Mouse (Mus musculus) kidney, adult 9 months (tissue): ENCODE results near the gene Col11a2.
A peak's percentile ranks its signal among the peaks of the same experiment; 100 is the strongest.

Source experiments
- DNase-seq: peaks from one replicate; pipeline ENCODE4 v3.0.0; 2022

The Col11a2 gene

GRCm38 (mm10) chr17:34072091-34072490 is 32.9 kb downstream of the Col11a2 start:
- no peak for DNase-seq

GRCm38 (mm10) chr17:34075271-34075670 is 36.0 kb downstream of the Col11a2 start:
- DNase-seq, result peak; percentile 80

- DNase-seq, result peak; percentile 81
These were observed 38.3 kb downstream of the Col11a2 start for GRCm38 (mm10) chr17:34077549-34077948.

- no peak for DNase-seq
These were observed 38.9 kb downstream of the Col11a2 start for GRCm38 (mm10) chr17:34078148-34078547.

GRCm38 (mm10) chr17:34079002-34079401 is 39.8 kb downstream of the Col11a2 start:
- no peak for DNase-seq

- peak; percentile 71 for DNase-seq
These were observed 40.4 kb downstream of the Col11a2 start for GRCm38 (mm10) chr17:34079621-34080020.

- no peak for DNase-seq
These were observed 43.9 kb downstream of the Col11a2 start for GRCm38 (mm10) chr17:34083104-34083503.

GRCm38 (mm10) chr17:34087386-34087785 is 48.1 kb downstream of the Col11a2 start:
- DNase-seq, result no peak

- DNase-seq, result no peak
These were observed 48.9 kb downstream of the Col11a2 start for GRCm38 (mm10) chr17:34088124-34088523.

GRCm38 (mm10) chr17:34090923-34091322 is 51.7 kb downstream of the Col11a2 start:
- DNase-seq, result no peak

GRCm38 (mm10) chr17:34092197-34092875 is 53.1 kb downstream of the Col11a2 start, which contains the start of gene H2-Oa:
Gene H2-Oa, plus strand, starts transcription at chr17:34092340.
- no peak for DNase-seq

GRCm38 (mm10) chr17:34093199-34093874 is 54.1 kb downstream of the Col11a2 start:
- no peak for DNase-seq

- DNase-seq, result no peak
These were observed 55.2 kb downstream of the Col11a2 start for GRCm38 (mm10) chr17:34094283-34095035.

GRCm38 (mm10) chr17:34096497-34097010 is 57.3 kb downstream of the Col11a2 start:
- no peak for DNase-seq

GRCm38 (mm10) chr17:34097272-34097671 is 58.0 kb downstream of the Col11a2 start:
- DNase-seq, result no peak

GRCm38 (mm10) chr17:34098709-34099479 is 59.7 kb downstream of the Col11a2 start:
- no peak for DNase-seq

- DNase-seq, result peak; percentile 64
These were observed 60.3 kb downstream of the Col11a2 start for GRCm38 (mm10) chr17:34099531-34099930.

GRCm38 (mm10) chr17:34101185-34101584 is 61.9 kb downstream of the Col11a2 start:
- DNase-seq, result no peak

- DNase-seq, result peak; percentile 96
These were observed 62.4 kb downstream of the Col11a2 start for GRCm38 (mm10) chr17:34101604-34102032.

- DNase-seq, result no peak
These were observed 63.6 kb downstream of the Col11a2 start for GRCm38 (mm10) chr17:34102831-34103230.

- DNase-seq, result no peak
These were observed 65.6 kb downstream of the Col11a2 start for GRCm38 (mm10) chr17:34104804-34105203.

GRCm38 (mm10) chr17:34106555-34106954 is 67.3 kb downstream of the Col11a2 start:
- no peak for DNase-seq
